Mouse (Mus musculus) pancreas, adult 10 weeks (tissue): Measurements from ENCODE around the gene Olfr1224-ps1. TPM values are rescaled to one million over a fixed set of nuclear protein-coding genes. Genes with fewer than 3 reads are reported as not detected.

Source experiments
- polyA plus RNA-seq: library from polyadenylated mRNA; stranded (reverse); fragments of 350-450 nt; fragmentation: Illumina TruSeq; extraction: RNeasy Lipid Tissue Mini Kit (QIAGEN cat#74804); gene quantifications from one replicate; pipeline ENCODE4 v1.2.3, GENCODE M21; 2015; ENCODE audit warnings: low read depth, low replicate concordance; ENCODE audit not compliant: insufficient read depth

Gene Olfr1224-ps1
- polyA plus RNA-seq, result not detected

GRCm38 (mm10) chr2:89163991-89164390, at the start of gene Olfr1224-ps1:
Gene Olfr1224-ps1 (minus strand): TSS chr2:89164091.

GRCm38 (mm10) chr2:89199948-89200347, 36.1 kb upstream of the Olfr1224-ps1 start, which contains the start of gene Olfr1226:
Gene Olfr1226 (minus strand): TSS chr2:89200048.

GRCm38 (mm10) chr2:89174569-89174968, 10.7 kb upstream of the Olfr1224-ps1 start, which contains the start of gene Olfr1225:
Gene Olfr1225 (minus strand): TSS chr2:89174669.

GRCm38 (mm10) chr2:89151460-89151859, 12.4 kb downstream of the Olfr1224-ps1 start, which contains the start of gene Olfr1223:
Gene Olfr1223 (minus strand): TSS chr2:89151560.

GRCm38 (mm10) chr2:89132954-89133353, 30.9 kb downstream of the Olfr1224-ps1 start, which contains the start of gene Olfr1222:
Gene Olfr1222 (minus strand): TSS chr2:89133054.

GRCm38 (mm10) chr2:89117183-89117582, 46.7 kb downstream of the Olfr1224-ps1 start, which contains the start of gene Olfr1221:
Gene Olfr1221 (minus strand): TSS chr2:89117283.

GRCm38 (mm10) chr2:89106735-89107134, 57.2 kb downstream of the Olfr1224-ps1 start, which contains the start of gene Olfr1220:
Gene Olfr1220 (minus strand): TSS chr2:89106835.

Other genes with a start within 250 kb of the Olfr1224-ps1 start
- not detected for gene Olfr1209, start 248.9 kb downstream of the Olfr1224-ps1 start, polyA plus RNA-seq
- not detected for gene Olfr1211, start 226.0 kb downstream of the Olfr1224-ps1 start, polyA plus RNA-seq
- not detected for gene Olfr1212, start 210.1 kb downstream of the Olfr1224-ps1 start, polyA plus RNA-seq
- gene Gm13762, start 183.8 kb downstream of the Olfr1224-ps1 start, polyA plus RNA-seq, result not detected
- gene Olfr1214, start 171.4 kb downstream of the Olfr1224-ps1 start, polyA plus RNA-seq, result not detected
- not detected for gene Olfr1215, start 157.1 kb downstream of the Olfr1224-ps1 start, polyA plus RNA-seq
- gene Olfr1216, start 145.8 kb downstream of the Olfr1224-ps1 start, polyA plus RNA-seq, result not detected
- not detected for gene Olfr1217, start 132.0 kb downstream of the Olfr1224-ps1 start, polyA plus RNA-seq
- gene Olfr1218, start 102.9 kb downstream of the Olfr1224-ps1 start, polyA plus RNA-seq, result not detected
- gene Olfr1219, start 80.6 kb downstream of the Olfr1224-ps1 start, polyA plus RNA-seq, result not detected
- not detected for gene Olfr1220, start 57.3 kb downstream of the Olfr1224-ps1 start, polyA plus RNA-seq
- not detected for gene Olfr1221, start 46.8 kb downstream of the Olfr1224-ps1 start, polyA plus RNA-seq
- gene Olfr1222, start 31.0 kb downstream of the Olfr1224-ps1 start, polyA plus RNA-seq, result not detected
- not detected for gene Olfr1223, start 12.5 kb downstream of the Olfr1224-ps1 start, polyA plus RNA-seq
- not detected for gene Olfr1225, start 10.6 kb upstream of the Olfr1224-ps1 start, polyA plus RNA-seq
- not detected for gene Olfr1226, start 36.0 kb upstream of the Olfr1224-ps1 start, polyA plus RNA-seq
- gene Olfr1228, start 90.0 kb upstream of the Olfr1224-ps1 start, polyA plus RNA-seq, result not detected
- not detected for gene Olfr1229, start 123.9 kb upstream of the Olfr1224-ps1 start, polyA plus RNA-seq
- not detected for gene Olfr1230, start 133.2 kb upstream of the Olfr1224-ps1 start, polyA plus RNA-seq
- gene Olfr1231, start 143.0 kb upstream of the Olfr1224-ps1 start, polyA plus RNA-seq, result not detected
- not detected for gene Olfr1232, start 165.6 kb upstream of the Olfr1224-ps1 start, polyA plus RNA-seq
- gene Olfr1233, start 178.3 kb upstream of the Olfr1224-ps1 start, polyA plus RNA-seq, result not detected
- gene Olfr1234, start 200.8 kb upstream of the Olfr1224-ps1 start, polyA plus RNA-seq, result not detected
- not detected for gene Olfr1238, start 245.6 kb upstream of the Olfr1224-ps1 start, polyA plus RNA-seq